Mouse (Mus musculus): ENCODE measurements at regions not wholly inside any gene's neighbourhood (a gene's known extent, or its start where the extent isn't known, plus 50 kb on each side); places are given as distances from the start of the nearest gene placed in this dataset.

DNA sequence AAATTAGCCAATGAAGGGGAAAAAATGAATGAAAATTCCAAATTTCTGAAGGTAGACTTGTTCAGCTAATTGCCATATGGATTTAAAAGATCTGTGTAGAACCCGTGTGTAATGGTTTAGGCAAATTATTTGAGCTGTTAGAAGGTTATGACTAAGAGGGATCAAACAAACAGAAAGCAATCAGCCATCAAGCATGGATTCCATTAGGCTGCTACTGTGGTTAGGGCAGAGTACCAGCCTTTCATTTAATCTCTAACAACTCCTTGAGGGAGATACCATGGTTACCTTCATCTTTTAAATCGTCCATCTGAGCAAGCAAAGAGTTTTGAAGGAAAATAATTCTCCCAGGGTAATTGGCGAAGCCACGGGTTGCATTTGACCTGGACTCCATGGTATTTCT is 509.5 kb downstream of the Ipmk start:
- TF ChIP-seq POLR2A (IDR thresholded peaks at IDR 0.05; ENCODE audit: borderline replicate concordance, extremely low read depth, insufficient read depth, insufficient read length, poor library complexity, severe bottlenecking) (no peak), CTCF (IDR thresholded peaks at IDR 0.05; ENCODE audit: borderline replicate concordance, extremely low read depth, insufficient read depth, insufficient read length) (no peak)
